Mouse (Mus musculus): ENCODE results near the gene Tob2. TPM values are rescaled to one million over a fixed set of nuclear protein-coding genes. Genes with fewer than 3 reads are reported as not detected.

Tob2 gene
- polyA plus RNA-seq (2014; fragmentation: Illumina TruSeq; extraction: RNeasy Lipid Tissue Mini Kit (QIAGEN cat#74804); ENCODE audit: low read depth, low replicate concordance), result 5.7 TPM

DNA sequence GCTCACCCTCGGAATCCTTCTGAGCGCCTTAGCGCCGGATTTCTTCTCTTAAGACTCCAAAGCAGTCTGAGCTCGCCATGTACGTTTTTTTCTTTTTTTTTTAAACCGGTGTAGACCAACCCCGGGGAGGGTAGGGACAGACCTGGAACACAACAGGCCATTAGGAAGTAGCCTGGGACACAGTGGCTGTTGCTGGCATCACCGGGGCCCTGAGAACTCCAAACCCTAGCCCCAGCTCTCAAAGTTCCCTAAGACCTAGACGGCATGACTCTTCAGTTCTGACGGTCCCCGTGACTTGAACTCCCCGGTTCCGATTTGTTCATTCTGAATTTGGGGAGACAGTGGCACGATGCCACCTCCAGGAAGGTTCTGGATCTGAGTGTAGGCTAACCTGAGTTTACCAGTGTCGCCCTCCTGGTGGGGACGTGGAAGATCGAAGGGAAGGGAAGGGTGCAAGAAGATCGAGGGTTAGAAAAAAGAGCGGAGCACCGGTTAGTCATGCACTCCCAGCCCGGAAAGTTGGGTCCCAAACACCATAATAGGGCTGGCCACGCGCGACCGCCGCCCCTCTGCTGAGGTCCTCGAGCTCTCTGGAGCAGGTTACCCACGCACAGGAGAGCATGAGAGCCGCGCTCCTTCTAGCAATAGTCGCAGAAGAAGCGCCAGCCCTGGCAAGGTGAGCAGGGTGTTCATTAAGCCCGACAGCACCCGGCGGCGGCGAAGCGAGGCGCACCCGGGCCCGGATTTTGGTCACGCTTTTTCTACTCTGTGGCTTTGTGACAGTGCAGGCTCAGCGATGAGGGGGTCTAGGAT lies at the start of gene Tob2:
TSS of gene Tob2 (minus strand) at position 280 of the 813 bp plus-strand sequence.

GRCm38 (mm10) chr15:81872262-81873136 lies 13.9 kb upstream of the Tob2 start, which contains the start of gene Aco2:
Aco2 (plus strand) TSS chr15:81872309.

DNA sequence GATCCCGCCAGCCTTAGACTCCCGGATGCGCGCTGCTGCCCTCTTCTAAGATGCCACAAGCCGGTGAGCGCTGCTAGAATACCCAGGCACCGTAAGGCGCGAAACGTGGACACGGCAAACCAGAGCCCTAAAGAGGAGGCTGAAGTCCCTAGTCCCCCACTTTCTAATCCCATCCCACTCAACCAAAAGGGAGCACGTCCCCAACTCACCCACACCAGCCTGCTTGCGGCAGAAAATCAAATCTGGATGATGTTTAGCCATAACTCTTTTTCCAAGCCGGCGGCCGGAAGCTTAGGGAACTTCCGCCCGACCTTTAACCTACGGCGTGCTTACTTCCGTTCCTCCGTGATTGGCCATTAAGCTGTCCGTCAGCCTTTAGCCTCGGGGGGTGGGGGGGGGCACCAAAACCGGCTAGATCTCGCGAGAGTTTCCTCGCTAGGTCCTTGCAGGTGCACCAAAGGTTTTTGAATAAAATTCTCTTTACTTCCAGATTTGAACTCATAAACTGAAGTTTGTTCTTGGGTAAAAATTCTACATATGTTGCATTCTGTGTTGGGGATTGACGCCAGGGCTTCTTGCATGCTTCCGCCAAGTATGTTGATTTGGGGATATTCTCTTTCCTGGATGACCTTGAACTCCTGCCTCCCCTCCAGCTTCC lies 13.1 kb upstream of the Tob2 start, which contains the start of gene Phf5a:
TSS of gene Phf5a (minus strand) at position 308 of the 658 bp plus-strand sequence.

GRCm38 (mm10) chr15:81802001-81802890 lies 56.4 kb downstream of the Tob2 start, which contains the start of gene Tef:
Tef (plus strand) TSS chr15:81802421.

Other genes with a start within 250 kb of the Tob2 start
- gene L3mbtl2, start 194.9 kb downstream of the Tob2 start, polyA plus RNA-seq (2014; fragmentation: Illumina TruSeq; extraction: RNeasy Lipid Tissue Mini Kit (QIAGEN cat#74804); ENCODE audit: low read depth, low replicate concordance), result 1.1 TPM
- gene Chadl, start 161.5 kb downstream of the Tob2 start, polyA plus RNA-seq (2014; fragmentation: Illumina TruSeq; extraction: RNeasy Lipid Tissue Mini Kit (QIAGEN cat#74804); ENCODE audit: low read depth, low replicate concordance), result not detected
- gene Zc3h7b, start 113.7 kb downstream of the Tob2 start, polyA plus RNA-seq (2014; fragmentation: Illumina TruSeq; extraction: RNeasy Lipid Tissue Mini Kit (QIAGEN cat#74804); ENCODE audit: low read depth, low replicate concordance), result 10.5 TPM
- gene Rangap1, start 113.3 kb downstream of the Tob2 start, polyA plus RNA-seq (2014; fragmentation: Illumina TruSeq; extraction: RNeasy Lipid Tissue Mini Kit (QIAGEN cat#74804); ENCODE audit: low read depth, low replicate concordance), result 4.1 TPM
- gene Tef, start 56.4 kb downstream of the Tob2 start, polyA plus RNA-seq (2014; fragmentation: Illumina TruSeq; extraction: RNeasy Lipid Tissue Mini Kit (QIAGEN cat#74804); ENCODE audit: low read depth, low replicate concordance), result 27.4 TPM
- gene Phf5a, start 13.1 kb upstream of the Tob2 start, polyA plus RNA-seq (2014; fragmentation: Illumina TruSeq; extraction: RNeasy Lipid Tissue Mini Kit (QIAGEN cat#74804); ENCODE audit: low read depth, low replicate concordance), result 11.7 TPM
- 165 TPM for gene Aco2, start 13.5 kb upstream of the Tob2 start, polyA plus RNA-seq (2014; fragmentation: Illumina TruSeq; extraction: RNeasy Lipid Tissue Mini Kit (QIAGEN cat#74804); ENCODE audit: low read depth, low replicate concordance)
- 1.9 TPM for gene Polr3h, start 67.4 kb upstream of the Tob2 start, polyA plus RNA-seq (2014; fragmentation: Illumina TruSeq; extraction: RNeasy Lipid Tissue Mini Kit (QIAGEN cat#74804); ENCODE audit: low read depth, low replicate concordance)
- gene Csdc2, start 78.0 kb upstream of the Tob2 start, polyA plus RNA-seq (2014; fragmentation: Illumina TruSeq; extraction: RNeasy Lipid Tissue Mini Kit (QIAGEN cat#74804); ENCODE audit: low read depth, low replicate concordance), result 0.16 TPM
- gene Pmm1, start 102.1 kb upstream of the Tob2 start, polyA plus RNA-seq (2014; fragmentation: Illumina TruSeq; extraction: RNeasy Lipid Tissue Mini Kit (QIAGEN cat#74804); ENCODE audit: low read depth, low replicate concordance), result 2.4 TPM
- not detected for gene 1700029P11Rik, start 121.7 kb upstream of the Tob2 start, polyA plus RNA-seq (2014; fragmentation: Illumina TruSeq; extraction: RNeasy Lipid Tissue Mini Kit (QIAGEN cat#74804); ENCODE audit: low read depth, low replicate concordance)
- gene Xrcc6, start 129.0 kb upstream of the Tob2 start, polyA plus RNA-seq (2014; fragmentation: Illumina TruSeq; extraction: RNeasy Lipid Tissue Mini Kit (QIAGEN cat#74804); ENCODE audit: low read depth, low replicate concordance), result 76.0 TPM
- 11.2 TPM for gene Desi1, start 175.1 kb upstream of the Tob2 start, polyA plus RNA-seq (2014; fragmentation: Illumina TruSeq; extraction: RNeasy Lipid Tissue Mini Kit (QIAGEN cat#74804); ENCODE audit: low read depth, low replicate concordance)
- gene Snu13, start 188.8 kb upstream of the Tob2 start, polyA plus RNA-seq (2014; fragmentation: Illumina TruSeq; extraction: RNeasy Lipid Tissue Mini Kit (QIAGEN cat#74804); ENCODE audit: low read depth, low replicate concordance), result 312 TPM
- gene 4930407I10Rik, start 200.4 kb upstream of the Tob2 start, polyA plus RNA-seq (2014; fragmentation: Illumina TruSeq; extraction: RNeasy Lipid Tissue Mini Kit (QIAGEN cat#74804); ENCODE audit: low read depth, low replicate concordance), result not detected
- gene Mei1, start 211.2 kb upstream of the Tob2 start, polyA plus RNA-seq (2014; fragmentation: Illumina TruSeq; extraction: RNeasy Lipid Tissue Mini Kit (QIAGEN cat#74804); ENCODE audit: low read depth, low replicate concordance), result not detected